9 mouse cellular contexts compared by ENCODE assay signal in the genomic region with DNA sequence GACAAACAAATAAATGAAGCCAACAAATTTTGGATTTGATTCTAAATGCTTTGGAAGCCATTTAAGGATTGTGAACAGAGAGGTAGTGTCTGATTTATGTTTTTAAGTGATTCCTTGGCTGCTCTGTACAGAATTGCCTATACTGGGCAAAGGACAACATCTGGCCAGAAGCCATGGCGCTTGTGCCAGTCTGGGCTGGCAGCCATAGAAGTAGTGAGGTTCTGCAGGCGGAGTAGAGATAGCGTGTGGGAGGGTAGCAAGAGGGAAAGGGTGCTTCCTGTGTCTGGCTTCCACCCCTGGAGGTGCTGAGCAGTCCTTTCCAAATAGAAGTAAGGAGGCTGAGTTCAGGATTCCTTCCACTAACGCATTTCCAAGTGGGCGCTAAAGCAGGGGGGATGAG. TPM values are rescaled to one million over a fixed set of nuclear protein-coding genes. Genes with fewer than 3 reads are reported as not detected.
DNase-seq lines count a peak whose midpoint lies in the region; ATAC-seq and TF ChIP-seq lines count a peak whose summit lies in the region.
"Had no signal": no experiment of that assay in that cellular context is flagged by ENCODE, and none has a peak within 500 bp of the region (broad histone marks: within the 10 kb centered on the region; RNA-seq: fewer than 3 reads in every experiment).

No protein-coding gene starts in this region.

- H3K4me3 ChIP-seq in kidney, adult 2 months (ENCODE audit: insufficient read depth, low read depth, low read length): no peak overlapping the region
- H3K4me3 ChIP-seq in kidney, embryonic 14.5 days (ENCODE audit: low read length): no peak overlapping the region
- H3K4me3 ChIP-seq in heart, embryonic 15.5 days: no peak overlapping the region

- no peak for TF ChIP-seq POLR2A in kidney, adult 2 months (IDR thresholded peaks at IDR 0.05; ENCODE audit: low read depth, low read length)

- H3K27ac ChIP-seq in kidney, adult 2 months (ENCODE audit: insufficient read depth, low read depth, low read length): no peak overlapping the region
- H3K27ac ChIP-seq in kidney, embryonic 14.5 days (ENCODE audit: low read depth, low read length): no peak overlapping the region
- H3K27ac ChIP-seq in heart, embryonic 15.5 days: peak overlapping the region; percentile 65

- peaks cover 7% of the 10 kb centered on the region; the same call in 1 of the 2 replicates for H3K4me1 ChIP-seq in kidney, adult 2 months (ENCODE audit: control insufficient read depth, insufficient read depth, low read length)
- H3K4me1 ChIP-seq in kidney, embryonic 14.5 days (ENCODE audit: control insufficient read depth, insufficient read depth, low read length): peaks cover 11% of the 10 kb centered on the region; the same call in 1 of the 2 replicates
- H3K4me1 ChIP-seq in heart, embryonic 15.5 days (replicated peaks): peaks cover 43% of the 10 kb centered on the region

- peak; percentile 71 for DNase-seq in kidney, adult 2 months
- DNase-seq in adrenal gland, postnatal 25 days: peak; percentile 78
- peak; percentile 51 to 60 for DNase-seq in left cerebral cortex, postnatal 14 days (ENCODE audit: low spot score in 2 of 2)
- DNase-seq in c-Kit-positive CD71-positive TER-119-positive erythroid progenitor cells, embryonic 14.5 days (ENCODE audit: low spot score): no peak
- no peak for DNase-seq in embryo, embryonic 10 days (ENCODE audit: low spot score)
- DNase-seq in embryo, embryonic 9.5 days (ENCODE audit: extremely low spot score): no peak

- H3K9ac ChIP-seq in kidney, embryonic 14.5 days (ENCODE audit: low read depth, low read length): no peak overlapping the region
- H3K9ac ChIP-seq in heart, embryonic 15.5 days: no peak overlapping the region

- 44% methylated on average over 5 of the region's 5 CpGs for WGBS in kidney, adult 2 months
- 68% methylated on average over 5 of the region's 5 CpGs for WGBS in kidney, embryonic 14.5 days
- WGBS in heart, embryonic 15.5 days: 32% methylated on average over 5 of the region's 5 CpGs

- intact Hi-C loops in left cerebral cortex, postnatal 14 days (cut with DNase I): no loop called here

- H3K4me2 ChIP-seq in kidney, embryonic 14.5 days (replicated peaks; ENCODE audit: low read depth, low read length): no peak overlapping the region
- H3K4me2 ChIP-seq in heart, embryonic 15.5 days: 0 out of 2 replicates have a peak overlapping the region, but pooled peaks have one; percentile 31

- H3K36me3 ChIP-seq in kidney, adult 2 months (ENCODE audit: control insufficient read depth, insufficient read depth, low read length): no peaks in the 10 kb centered on the region
- 0 out of 2 replicates have a peak, but pooled peaks cover 2% of the 10 kb centered on the region for H3K36me3 ChIP-seq in kidney, embryonic 14.5 days (ENCODE audit: control insufficient read depth, insufficient read depth, low read length)
- H3K36me3 ChIP-seq in heart, embryonic 15.5 days: no peaks in the 10 kb centered on the region

- no peak for TF ChIP-seq CTCF in kidney, adult 2 months (conservative IDR thresholded peaks at IDR 0.05; ENCODE audit: insufficient read depth, insufficient read length, low read depth, low read length)

- ATAC-seq in kidney, embryonic 14.5 days (ENCODE audit: low FRiP score, low TSS enrichment): no peak
- ATAC-seq in heart, embryonic 15.5 days (replicated peaks; ENCODE audit: insufficient number of reproducible peaks, insufficient read depth, low FRiP score, low read depth): peak; percentile 47
- ATAC-seq: Patski had no signal

- no peaks in the 10 kb centered on the region for H3K27me3 ChIP-seq in kidney, adult 2 months (replicated peaks; ENCODE audit: control insufficient read depth, insufficient read depth, low read length)
- no peaks in the 10 kb centered on the region for H3K27me3 ChIP-seq in kidney, embryonic 14.5 days (ENCODE audit: control insufficient read depth, insufficient read depth, low read length)
- no peaks in the 10 kb centered on the region for H3K27me3 ChIP-seq in heart, embryonic 15.5 days
- H3K27me3 ChIP-seq: Patski had no signal

- no peaks in the 10 kb centered on the region for H3K9me3 ChIP-seq in kidney, embryonic 14.5 days (ENCODE audit: control insufficient read depth, low read length)
- no peaks in the 10 kb centered on the region for H3K9me3 ChIP-seq in heart, embryonic 15.5 days (replicated peaks)

RNA-seq across cellular contexts. Expression of a gene that starts 3.9 kb away (rescaled TPM):
- polyA plus RNA-seq in kidney, adult 2 months (2012; rRNA removed): 8.2 and 11.1 TPM in 2 replicates
- polyA plus RNA-seq in kidney, embryonic 14.5 days (2014; fragmentation: Nextera tagmentation; extraction: Ambion mirVana): 63.9 and 91.2 TPM in 2 replicates
- total RNA-seq in adrenal gland, postnatal 25 days (2021): 40.4 and 45.4 TPM in 2 replicates
- polyA plus RNA-seq in heart, embryonic 15.5 days (2015; fragmentation: Nextera tagmentation; extraction: Ambion mirVana): 51.9 and 53.4 TPM in 2 replicates
- 1 to 10 TPM; 6.8 to 9.2 TPM for total RNA-seq in left cerebral cortex, postnatal 14 days (2021)

Comparison
In these comparisons a context has a peak if more than half of its experiments do, and no peak if none do; other contexts are left out.
1. DNase-seq: peak in kidney, adult 2 months (single experiment), adrenal gland, postnatal 25 days (single experiment) and left cerebral cortex, postnatal 14 days (2 of 2); none in c-Kit-positive CD71-positive TER-119-positive erythroid progenitor cells, embryonic 14.5 days (single experiment), embryo, embryonic 10 days (single experiment) and embryo, embryonic 9.5 days (single experiment).